Mouse (Mus musculus) heart, adult 9 months (tissue): ENCODE results near the gene Gm11444.

Experiments
- DNase-seq, 2 experiments: peaks; one replicate each; pipeline ENCODE4 v3.0.0; 2022; ENCODE audit warnings: low spot score in 2 of 2

Gm11444 gene

GRCm38 (mm10) chr11:85857997-85858698 lies 8.0 kb upstream of the Gm11444 start:
- DNase-seq = no peak

- no peak for DNase-seq
Measured at GRCm38 (mm10) chr11:85850758-85851157, 625 bp upstream of the Gm11444 start.

GRCm38 (mm10) chr11:85849037-85849436 lies 1.1 kb downstream of the Gm11444 start:
- peak; percentile 70 to 75 for DNase-seq

DNA sequence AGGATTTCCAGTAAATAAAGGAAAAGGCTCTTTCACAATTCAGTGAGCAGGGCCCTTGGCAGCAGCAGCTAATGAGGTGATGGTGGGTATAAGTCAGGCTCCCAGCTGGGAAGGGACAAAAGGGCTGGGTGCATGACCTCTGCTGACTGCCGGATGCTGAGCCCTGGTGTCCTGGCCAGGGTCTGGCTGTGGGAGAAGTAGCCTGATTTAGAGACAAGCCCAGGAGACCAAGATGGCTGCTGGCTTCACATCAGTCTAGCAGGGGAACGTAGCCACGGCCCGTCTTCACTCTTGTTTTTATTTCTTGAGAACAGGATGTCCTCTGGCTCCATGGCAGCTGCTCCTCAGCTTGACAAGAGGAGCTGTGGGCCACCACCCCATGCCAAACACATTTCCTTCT lies 3.6 kb downstream of the Gm11444 start:
- peak; percentile 77 to 88 for DNase-seq

GRCm38 (mm10) chr11:85845921-85846320 lies 4.2 kb downstream of the Gm11444 start:
- peak; percentile 65 to 75 for DNase-seq

DNA sequence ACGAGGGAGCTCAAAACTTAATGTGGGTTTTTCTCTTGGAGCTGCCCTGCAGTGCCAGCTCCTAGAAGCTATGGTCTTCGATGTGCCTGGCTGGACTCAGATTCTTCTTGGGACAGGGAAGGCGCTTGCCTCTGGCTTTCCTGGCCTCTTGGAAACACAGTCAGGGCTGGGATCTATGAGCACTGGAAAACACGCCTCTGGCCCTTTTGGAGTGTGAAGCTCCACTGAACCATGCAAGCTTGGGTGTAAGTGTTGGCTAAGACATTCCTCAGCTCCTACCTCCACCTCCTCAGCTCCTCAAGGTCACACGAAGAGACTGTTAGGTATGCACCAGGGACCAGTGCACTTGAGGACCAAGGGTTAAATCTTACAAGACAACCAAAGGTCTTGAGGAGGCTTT lies 5.2 kb downstream of the Gm11444 start:
- DNase-seq = no peak

DNA sequence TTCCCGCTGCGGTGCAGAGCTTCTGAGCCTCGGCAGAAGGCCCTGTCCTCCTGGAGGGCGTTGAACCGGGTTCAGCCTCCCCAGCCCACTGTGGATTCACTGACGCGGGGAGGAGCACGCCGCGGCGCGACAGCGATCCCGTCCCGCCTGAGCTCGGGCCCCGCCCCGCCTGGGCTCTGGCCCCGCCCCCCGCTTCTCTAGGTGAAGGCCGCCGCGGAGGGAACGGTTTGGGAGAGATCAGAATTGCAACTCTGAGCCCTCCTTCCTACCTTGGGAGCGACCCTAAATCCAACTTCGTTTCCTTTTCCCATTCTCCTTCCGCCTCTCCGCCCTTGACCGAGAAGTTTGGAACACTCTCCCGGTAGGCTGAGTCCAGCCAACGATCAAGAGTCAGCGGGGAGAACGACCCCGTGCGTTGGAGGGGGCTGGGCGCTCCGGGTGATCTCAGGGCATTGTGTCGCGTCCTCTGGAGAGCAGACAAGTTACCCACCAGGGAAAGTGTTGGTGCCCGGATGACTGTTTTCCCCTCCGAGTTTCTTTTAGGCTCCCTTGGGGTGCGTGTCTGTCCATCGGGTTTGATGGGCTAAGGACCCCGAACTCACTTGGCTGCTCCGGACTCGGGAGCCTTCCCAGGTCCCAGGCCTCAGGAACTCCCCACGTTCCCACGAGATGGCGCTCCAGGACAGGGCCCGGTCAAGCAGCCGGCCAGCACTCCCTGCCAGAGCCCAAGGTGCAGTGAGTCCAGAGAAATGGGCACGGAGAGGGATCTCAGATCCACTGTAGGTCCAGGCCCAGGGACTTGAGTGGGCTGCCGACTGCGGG lies 5.8 kb downstream of the Gm11444 start:
- DNase-seq = peak; percentile 84 to 88

DNA sequence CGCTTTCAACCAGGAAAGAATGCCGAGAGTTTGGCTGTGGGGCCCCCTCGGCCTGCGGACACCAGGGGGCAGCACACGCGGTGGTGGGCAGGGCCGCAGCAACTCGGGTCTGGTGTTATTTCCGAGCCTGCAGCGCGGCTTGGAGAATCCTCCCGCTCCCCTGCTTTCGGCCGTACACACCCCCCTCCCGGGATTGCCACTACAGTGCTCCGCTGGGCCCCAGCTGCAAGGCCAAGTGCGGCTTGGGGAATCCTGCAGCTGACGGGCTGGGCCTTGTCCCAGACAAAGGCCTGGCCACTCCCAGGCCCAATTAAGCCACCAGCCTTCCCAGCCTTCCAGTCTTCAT lies 6.8 kb downstream of the Gm11444 start:
- peak; percentile 83 to 86 for DNase-seq

DNA sequence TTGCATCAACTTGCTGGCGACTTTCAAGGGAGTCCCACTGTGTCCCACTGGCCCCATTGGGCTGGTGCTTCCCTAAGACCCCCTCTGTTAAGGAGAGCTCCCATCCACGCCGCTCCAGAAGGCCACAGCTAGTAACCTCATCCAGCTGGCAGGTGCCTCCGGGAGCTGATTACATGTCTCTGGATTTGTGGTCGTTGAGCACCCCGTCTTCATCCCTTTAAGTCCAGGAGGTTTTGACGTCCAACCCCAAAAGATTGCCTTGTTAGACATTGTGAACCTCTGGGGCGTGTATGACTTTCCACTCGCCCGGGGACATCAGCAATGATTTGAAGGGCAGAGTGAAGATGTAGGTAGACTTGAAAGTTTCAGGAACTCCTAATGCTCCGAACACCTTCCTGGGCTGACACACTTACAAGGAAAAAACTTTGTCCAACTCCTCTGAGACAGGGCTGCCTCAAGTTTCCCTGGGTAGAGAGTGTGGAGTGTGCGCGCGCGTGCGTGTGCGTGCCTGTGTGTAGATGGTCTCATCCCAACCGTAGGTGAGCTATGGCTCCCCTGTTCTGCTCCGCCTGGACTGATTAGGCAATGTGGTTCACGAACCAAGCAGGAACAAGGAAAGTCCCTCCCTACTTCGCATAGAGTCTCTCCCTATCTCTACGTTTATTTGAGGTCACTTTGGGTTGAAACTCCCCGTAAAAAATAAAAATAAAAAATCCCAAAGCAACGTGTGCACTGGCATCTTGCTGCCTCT lies 7.4 kb downstream of the Gm11444 start:
- no peak for DNase-seq

GRCm38 (mm10) chr11:85841980-85842379 lies 8.2 kb downstream of the Gm11444 start:
- DNase-seq = peak in 1 of 2 experiments; percentile 65

DNA sequence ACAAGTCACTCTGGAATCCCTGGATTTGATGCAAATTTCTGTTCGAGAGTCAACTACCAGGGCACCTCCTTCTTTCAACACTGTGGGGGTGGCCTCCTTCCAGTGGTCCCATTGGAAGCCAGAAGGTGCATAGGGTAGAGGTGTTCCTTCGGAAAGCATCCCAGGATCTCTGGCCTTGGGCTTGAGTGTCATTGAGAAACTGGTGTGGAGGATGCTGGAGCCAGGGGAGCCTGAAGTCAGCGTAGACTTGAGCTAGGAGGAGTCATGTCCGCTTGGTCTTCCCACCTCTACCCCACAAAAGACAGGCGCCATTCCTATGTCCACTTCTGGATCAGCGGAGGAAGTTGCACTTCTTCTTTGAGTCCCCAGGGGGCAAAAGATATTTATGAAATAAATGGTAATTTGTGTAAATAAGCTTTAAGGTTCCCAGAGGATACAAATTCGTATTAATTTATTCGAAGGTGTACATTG lies 8.9 kb downstream of the Gm11444 start:
- no peak for DNase-seq

- no peak for DNase-seq
Measured at GRCm38 (mm10) chr11:85840803-85841145, 9.4 kb downstream of the Gm11444 start.

GRCm38 (mm10) chr11:85840031-85840802 lies 9.9 kb downstream of the Gm11444 start:
- no peak for DNase-seq

- DNase-seq = no peak
Measured at GRCm38 (mm10) chr11:85839258-85840030, 10.7 kb downstream of the Gm11444 start.

GRCm38 (mm10) chr11:85838424-85839257 lies 11.5 kb downstream of the Gm11444 start:
- DNase-seq = no peak

DNA sequence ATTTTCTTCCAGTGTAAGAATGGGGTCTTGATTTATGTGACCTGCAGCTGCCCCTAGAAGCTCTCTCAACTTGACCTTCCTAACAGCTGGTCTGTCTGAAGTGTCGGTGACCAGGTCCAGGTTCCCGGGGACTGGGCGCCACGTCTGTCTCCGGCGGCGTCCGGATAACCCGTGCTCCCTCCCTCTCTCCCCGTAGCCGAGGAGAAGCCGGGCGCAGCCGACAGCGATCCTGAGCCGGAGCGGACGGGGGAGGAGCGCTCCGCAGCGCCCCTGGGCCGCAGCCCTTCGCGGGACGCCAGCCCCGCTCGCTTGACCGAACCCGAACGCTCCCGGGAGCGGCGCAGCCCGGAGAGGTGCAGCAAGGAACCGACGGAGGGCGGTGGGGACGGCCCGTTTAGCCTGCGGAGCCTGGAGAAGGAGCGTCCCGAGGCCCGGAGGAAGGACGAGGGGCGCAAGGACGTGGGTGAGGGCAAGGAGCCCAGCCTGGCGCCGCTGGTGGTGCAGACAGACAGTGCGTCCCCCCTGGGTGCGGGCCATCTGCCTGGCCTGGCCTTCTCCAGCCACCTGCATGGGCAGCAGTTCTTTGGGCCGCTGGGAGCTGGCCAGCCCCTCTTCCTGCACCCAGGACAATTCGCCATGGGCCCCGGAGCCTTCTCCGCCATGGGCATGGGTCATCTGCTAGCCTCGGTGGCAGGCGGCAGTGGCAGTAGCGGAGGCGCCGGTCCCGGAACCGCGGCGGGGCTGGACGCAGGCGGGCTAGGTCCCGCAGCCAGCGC lies 12.3 kb downstream of the Gm11444 start:
- DNase-seq = no peak

DNA sequence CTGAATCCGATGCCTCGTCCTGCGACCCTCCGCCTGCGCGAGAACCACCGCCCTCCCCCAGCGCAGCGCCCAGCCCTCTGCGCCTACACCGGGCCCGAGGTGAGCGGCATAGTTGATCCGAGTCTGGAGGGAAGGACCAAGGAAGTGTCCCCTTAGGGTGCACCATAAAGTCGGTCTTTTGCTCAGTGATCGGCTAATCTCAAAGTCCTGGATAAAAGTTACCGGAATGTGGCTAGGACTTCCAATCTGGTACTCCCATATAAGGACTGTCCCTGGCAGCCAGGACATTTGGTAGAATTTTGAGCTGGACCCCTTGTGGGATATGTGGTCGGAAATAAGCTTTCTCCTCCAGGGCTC lies 12.9 kb downstream of the Gm11444 start:
- DNase-seq = no peak

- no peak for DNase-seq
Measured at GRCm38 (mm10) chr11:85836523-85837290, 13.4 kb downstream of the Gm11444 start.
